Mouse (Mus musculus): ENCODE data around the gene Tmem25. TPM values are rescaled to one million over a fixed set of nuclear protein-coding genes. Genes with fewer than 3 reads are reported as not detected.

The Tmem25 gene
- total and polyA plus RNA-seq, 3 experiments: 0.08 to 0.27 TPM; not detected in 1

DNA sequence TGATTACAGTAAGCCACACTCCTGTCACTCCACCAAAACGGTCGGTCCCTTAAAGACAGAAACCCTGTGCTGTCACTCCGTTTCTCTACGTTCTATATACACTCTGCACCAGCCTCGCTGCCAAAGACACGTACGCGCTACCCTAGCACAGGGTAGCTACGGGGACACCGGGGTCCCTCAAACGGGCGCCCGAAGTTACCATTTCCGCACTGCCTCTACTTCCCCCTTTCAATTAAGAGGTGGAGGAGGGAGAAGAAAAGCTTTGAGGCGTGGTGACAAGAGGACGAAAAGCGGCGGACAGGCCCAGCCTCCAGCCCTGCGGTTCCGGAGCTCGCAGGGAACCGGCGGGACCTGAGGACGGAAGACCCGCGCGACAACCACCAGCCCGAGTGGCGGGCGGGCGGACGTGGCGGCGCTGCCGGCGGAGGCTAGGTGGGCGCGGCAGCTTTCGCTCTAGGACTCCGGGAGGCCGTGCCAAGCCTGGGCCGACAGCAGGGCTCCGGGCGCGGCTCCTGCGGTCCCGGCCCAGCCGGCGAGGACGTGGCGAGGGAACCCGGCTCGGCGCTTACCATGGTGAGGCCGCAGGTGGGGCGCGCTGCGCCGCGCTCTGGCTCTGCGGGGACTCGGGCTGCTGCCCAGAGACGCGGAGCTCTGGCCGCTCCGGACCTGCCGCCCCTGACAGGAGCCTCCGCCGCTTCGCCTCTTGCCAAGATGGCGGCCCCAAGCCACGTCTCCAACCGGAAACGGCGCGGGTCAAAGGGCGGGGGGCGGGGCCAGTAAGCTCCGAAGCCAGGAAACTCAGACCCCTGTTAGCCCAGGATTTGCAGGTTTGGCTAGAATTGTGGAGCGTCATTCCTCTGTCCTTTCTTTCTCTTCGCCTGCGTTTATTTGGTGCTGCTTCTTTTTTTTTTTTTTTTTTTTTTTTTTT is 31.7 kb downstream of the Tmem25 start, which contains the start of the genes Arcn1 and Ift46:
Gene Arcn1 (minus strand): TSS at position 745 of the 928 bp plus-strand sequence.
Gene Ift46 (plus strand): TSS at position 808 of the 928 bp plus-strand sequence.
- ATAC-seq (ENCODE audit: extremely low read depth, insufficient number of reproducible peaks, low FRiP score, poor library complexity, severe bottlenecking): peak; percentile 81
- DNase-seq (ENCODE audit: low spot score): peak; percentile 75
- H3K4me1 ChIP-seq (ENCODE audit: insufficient read depth, low read depth, low read length): peaks cover 22% of the 10 kb centered on the region
- H3K27me3 ChIP-seq (ENCODE audit: insufficient read depth, low read length): no peaks in the 10 kb centered on the region
- H3K4me3 ChIP-seq (ENCODE audit: low read depth, low read length): peak within 1 kb of the TSS; percentile 93
- no peaks in the 10 kb centered on the region for H3K9me3 ChIP-seq (replicated peaks)
- H3K36me3 ChIP-seq (replicated peaks): peaks cover 13% of the 10 kb centered on the region
- TF ChIP-seq POLR2AphosphoS5 (IDR thresholded peaks at IDR 0.05; ENCODE audit: insufficient replicate concordance, low read depth, low read length) (no peak), GATA1 (IDR thresholded peaks at IDR 0.05; ENCODE audit: borderline replicate concordance, low read length) (no peak), CTCF (IDR thresholded peaks at IDR 0.05; ENCODE audit: low read depth, low read length) (no peak), TAL1 (conservative IDR thresholded peaks at IDR 0.05; ENCODE audit: low read depth, low read length) (no peak), GATA2 (IDR thresholded peaks at IDR 0.05; ENCODE audit: borderline replicate concordance, low read depth, low read length) (no peak)

DNA sequence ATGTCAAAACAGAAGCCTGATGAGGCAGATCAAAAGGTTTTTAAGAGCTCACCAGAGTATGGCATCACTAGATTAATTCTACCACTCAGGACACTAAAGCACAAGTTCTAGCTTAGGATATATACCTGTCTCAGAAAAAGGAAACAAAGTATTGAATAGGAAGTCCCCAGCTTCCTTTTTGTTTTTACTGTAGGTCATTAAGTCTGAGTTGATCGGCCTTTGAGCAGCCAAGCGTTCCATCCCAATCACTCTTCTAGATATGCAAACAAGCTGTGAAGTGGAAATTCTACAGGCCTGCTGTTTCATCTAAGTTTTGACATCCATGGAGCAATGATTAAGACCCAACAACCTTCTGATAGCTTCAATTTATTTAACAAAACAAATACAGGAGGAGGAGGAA is 38.2 kb downstream of the Tmem25 start:
- TF ChIP-seq POLR2AphosphoS5 (IDR thresholded peaks at IDR 0.05; ENCODE audit: insufficient replicate concordance, low read depth, low read length) (no peak), GATA1 (IDR thresholded peaks at IDR 0.05; ENCODE audit: borderline replicate concordance, low read length) (no peak), GATA2 (IDR thresholded peaks at IDR 0.05; ENCODE audit: borderline replicate concordance, low read depth, low read length) (no peak), CTCF (IDR thresholded peaks at IDR 0.05; ENCODE audit: low read depth, low read length) (no peak), TAL1 (conservative IDR thresholded peaks at IDR 0.05; ENCODE audit: low read depth, low read length) (no peak)
- Histone ChIP-seq H3K9me3 (replicated peaks) (no peaks in the 10 kb centered on the region), H3K36me3 (replicated peaks) (peaks cover 68% of the 10 kb centered on the region), H3K4me1 (ENCODE audit: insufficient read depth, low read depth, low read length) (peaks cover 18% of the 10 kb centered on the region), H3K27me3 (ENCODE audit: insufficient read depth, low read length) (no peaks in the 10 kb centered on the region), H3K4me3 (ENCODE audit: low read depth, low read length) (no peak overlapping the region)
- ATAC-seq (ENCODE audit: extremely low read depth, insufficient number of reproducible peaks, low FRiP score, poor library complexity, severe bottlenecking): no peak
- DNase-seq (ENCODE audit: low spot score): no peak

DNA sequence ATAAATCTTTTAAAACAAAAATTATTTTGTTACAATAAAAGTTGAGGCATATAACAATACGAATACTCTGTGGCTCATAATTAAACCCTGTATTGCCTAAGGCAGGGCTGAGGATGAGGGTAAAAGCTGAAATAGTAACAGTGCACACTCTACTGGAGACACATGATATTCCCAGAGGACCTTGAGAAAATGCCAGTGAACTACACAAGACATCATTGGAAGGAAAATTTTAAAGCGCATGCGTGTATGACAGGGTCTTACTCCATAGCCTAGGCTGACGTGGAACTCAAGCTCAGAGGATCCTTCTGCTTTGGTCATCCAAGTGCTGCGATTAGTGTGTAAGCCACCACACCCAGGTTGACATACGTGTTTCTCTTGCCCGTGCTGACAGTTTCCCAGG is 50.6 kb downstream of the Tmem25 start:
- peaks cover 91% of the 10 kb centered on the region for H3K36me3 ChIP-seq (replicated peaks)
- no peak overlapping the region for H3K4me3 ChIP-seq (ENCODE audit: low read depth, low read length)
- no peaks in the 10 kb centered on the region for H3K9me3 ChIP-seq (replicated peaks)

DNA sequence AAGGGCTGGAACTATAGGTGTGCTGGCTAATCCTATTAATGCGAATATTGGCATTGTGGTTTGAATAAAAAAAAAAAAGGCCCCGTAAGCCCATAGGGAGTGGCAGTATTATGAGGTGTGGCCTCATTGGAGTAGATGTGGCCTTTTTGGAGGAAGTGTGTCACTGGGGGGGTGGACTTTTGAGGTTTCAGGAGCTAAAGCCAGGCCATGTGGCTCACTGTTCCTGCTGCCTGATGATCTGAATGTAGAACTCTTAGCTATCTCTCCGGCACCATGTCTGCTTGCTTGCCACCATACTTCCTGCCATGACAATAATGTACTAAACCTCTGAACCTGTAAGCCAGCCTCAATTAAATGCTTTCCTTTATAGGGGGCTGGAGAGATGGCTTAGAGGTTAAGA is 51.8 kb downstream of the Tmem25 start:
- Histone ChIP-seq H3K4me1 (ENCODE audit: insufficient read depth, low read depth, low read length) (no peaks in the 10 kb centered on the region; the same call in 1 of the 2 replicates), H3K36me3 (replicated peaks) (peaks cover 87% of the 10 kb centered on the region), H3K9me3 (replicated peaks) (no peaks in the 10 kb centered on the region), H3K4me3 (ENCODE audit: low read depth, low read length) (no peak overlapping the region), H3K27me3 (ENCODE audit: insufficient read depth, low read length) (no peaks in the 10 kb centered on the region)
- no peak for DNase-seq (ENCODE audit: low spot score)
- no peak for ATAC-seq (ENCODE audit: extremely low read depth, insufficient number of reproducible peaks, low FRiP score, poor library complexity, severe bottlenecking)
- no peak for TF ChIP-seq GATA1 (IDR thresholded peaks at IDR 0.05; ENCODE audit: borderline replicate concordance, low read length)
- no peak for TF ChIP-seq POLR2AphosphoS5 (IDR thresholded peaks at IDR 0.05; ENCODE audit: insufficient replicate concordance, low read depth, low read length)
- TF ChIP-seq GATA2 (IDR thresholded peaks at IDR 0.05; ENCODE audit: borderline replicate concordance, low read depth, low read length): no peak
- no peak for TF ChIP-seq TAL1 (conservative IDR thresholded peaks at IDR 0.05; ENCODE audit: low read depth, low read length)
- no peak for TF ChIP-seq CTCF (IDR thresholded peaks at IDR 0.05; ENCODE audit: low read depth, low read length)

More for the DNA sequence above, 50.6 kb downstream of the Tmem25 start:
- no peak for TF ChIP-seq TAL1 (conservative IDR thresholded peaks at IDR 0.05; ENCODE audit: low read depth, low read length)
- TF ChIP-seq CTCF (IDR thresholded peaks at IDR 0.05; ENCODE audit: low read depth, low read length): no peak
- no peak for TF ChIP-seq POLR2AphosphoS5 (IDR thresholded peaks at IDR 0.05; ENCODE audit: insufficient replicate concordance, low read depth, low read length)
- TF ChIP-seq GATA1 (IDR thresholded peaks at IDR 0.05; ENCODE audit: borderline replicate concordance, low read length): no peak
- TF ChIP-seq GATA2 (IDR thresholded peaks at IDR 0.05; ENCODE audit: borderline replicate concordance, low read depth, low read length): no peak
- H3K27me3 ChIP-seq (ENCODE audit: insufficient read depth, low read length): no peaks in the 10 kb centered on the region
- ATAC-seq (ENCODE audit: extremely low read depth, insufficient number of reproducible peaks, low FRiP score, poor library complexity, severe bottlenecking) (no peak), DNase-seq (ENCODE audit: low spot score) (no peak)
- no peaks in the 10 kb centered on the region; the same call in 1 of the 2 replicates for H3K4me1 ChIP-seq (ENCODE audit: insufficient read depth, low read depth, low read length)

DNA sequence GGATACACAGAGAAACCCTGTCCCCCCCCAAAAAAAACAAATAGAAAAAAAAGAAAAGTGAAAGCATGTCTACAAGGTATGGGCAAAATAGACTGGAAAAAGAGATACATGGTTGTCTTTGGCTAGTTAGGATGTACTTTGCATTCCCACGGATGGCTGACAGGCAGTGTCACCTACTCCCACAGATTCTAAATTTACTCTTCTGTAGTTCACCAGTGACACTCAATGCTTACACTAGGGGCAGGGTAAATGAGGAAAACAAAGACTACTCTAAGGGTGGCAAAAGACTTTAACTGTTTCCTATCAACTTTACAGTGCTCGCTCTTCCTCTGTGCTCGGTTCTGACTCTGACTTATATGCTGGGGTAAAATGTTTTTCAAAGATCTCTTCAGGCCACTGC is 52.4 kb downstream of the Tmem25 start:
- Histone ChIP-seq H3K9me3 (replicated peaks) (no peaks in the 10 kb centered on the region), H3K27me3 (ENCODE audit: insufficient read depth, low read length) (no peaks in the 10 kb centered on the region), H3K36me3 (replicated peaks) (peaks cover 84% of the 10 kb centered on the region), H3K4me3 (ENCODE audit: low read depth, low read length) (no peak overlapping the region), H3K4me1 (ENCODE audit: insufficient read depth, low read depth, low read length) (no peaks in the 10 kb centered on the region; the same call in 1 of the 2 replicates)
- DNase-seq (ENCODE audit: low spot score) (no peak), ATAC-seq (ENCODE audit: extremely low read depth, insufficient number of reproducible peaks, low FRiP score, poor library complexity, severe bottlenecking) (no peak)
- TF ChIP-seq CTCF (IDR thresholded peaks at IDR 0.05; ENCODE audit: low read depth, low read length): no peak
- no peak for TF ChIP-seq TAL1 (conservative IDR thresholded peaks at IDR 0.05; ENCODE audit: low read depth, low read length)
- no peak for TF ChIP-seq POLR2AphosphoS5 (IDR thresholded peaks at IDR 0.05; ENCODE audit: insufficient replicate concordance, low read depth, low read length)
- no peak for TF ChIP-seq GATA2 (IDR thresholded peaks at IDR 0.05; ENCODE audit: borderline replicate concordance, low read depth, low read length)
- TF ChIP-seq GATA1 (IDR thresholded peaks at IDR 0.05; ENCODE audit: borderline replicate concordance, low read length): no peak

GRCm38 (mm10) chr9:44745371-44745770 is 53.7 kb downstream of the Tmem25 start:
- ATAC-seq (ENCODE audit: extremely low read depth, insufficient number of reproducible peaks, low FRiP score, poor library complexity, severe bottlenecking) (no peak), DNase-seq (ENCODE audit: low spot score) (no peak)
- Histone ChIP-seq H3K27me3 (ENCODE audit: insufficient read depth, low read length) (no peaks in the 10 kb centered on the region), H3K4me3 (ENCODE audit: low read depth, low read length) (no peak overlapping the region), H3K36me3 (replicated peaks) (peaks cover 79% of the 10 kb centered on the region), H3K4me1 (ENCODE audit: insufficient read depth, low read depth, low read length) (no peaks in the 10 kb centered on the region; the same call in 1 of the 2 replicates), H3K9me3 (replicated peaks) (no peaks in the 10 kb centered on the region)
- TF ChIP-seq GATA2 (IDR thresholded peaks at IDR 0.05; ENCODE audit: borderline replicate concordance, low read depth, low read length) (no peak), CTCF (IDR thresholded peaks at IDR 0.05; ENCODE audit: low read depth, low read length) (no peak), TAL1 (conservative IDR thresholded peaks at IDR 0.05; ENCODE audit: low read depth, low read length) (no peak), GATA1 (IDR thresholded peaks at IDR 0.05; ENCODE audit: borderline replicate concordance, low read length) (no peak), POLR2AphosphoS5 (IDR thresholded peaks at IDR 0.05; ENCODE audit: insufficient replicate concordance, low read depth, low read length) (no peak)

Other genes with a start within 250 kb of the Tmem25 start
- not detected in 2 replicates for gene Cxcr5, start 237.4 kb downstream of the Tmem25 start, total RNA-seq (2014; fragmentation: Nextera tagmentation)
- gene Cxcr5, start 237.4 kb downstream of the Tmem25 start, total RNA-seq (2017): 0.06 and 0.22 TPM in 2 replicates
- not detected in 2 replicates for gene Cxcr5, start 237.4 kb downstream of the Tmem25 start, polyA plus RNA-seq (2012)
- gene Ddx6, start 194.4 kb downstream of the Tmem25 start, total RNA-seq (2014; fragmentation: Nextera tagmentation): 74.7 and 88.2 TPM in 2 replicates
- gene Ddx6, start 194.4 kb downstream of the Tmem25 start, total RNA-seq (2017): 49.9 and 54.5 TPM in 2 replicates
- 21.7 and 23.2 TPM in 2 replicates for gene Ddx6, start 194.4 kb downstream of the Tmem25 start, polyA plus RNA-seq (2012)
- gene Treh, start 126.1 kb downstream of the Tmem25 start, total RNA-seq (2014; fragmentation: Nextera tagmentation): not detected in 2 replicates
- not detected in 2 replicates for gene Treh, start 126.1 kb downstream of the Tmem25 start, total RNA-seq (2017)
- not detected in 2 replicates for gene Treh, start 126.1 kb downstream of the Tmem25 start, polyA plus RNA-seq (2012)
- 2.6 and 4.0 TPM in 2 replicates for gene Phldb1, start 64.1 kb downstream of the Tmem25 start, total RNA-seq (2014; fragmentation: Nextera tagmentation)
- gene Phldb1, start 64.1 kb downstream of the Tmem25 start, total RNA-seq (2017): 6.4 and 7.4 TPM in 2 replicates
- gene Phldb1, start 64.1 kb downstream of the Tmem25 start, polyA plus RNA-seq (2012): 8.1 and 8.8 TPM in 2 replicates
- 239 and 270 TPM in 2 replicates for gene Arcn1, start 31.5 kb downstream of the Tmem25 start, total RNA-seq (2014; fragmentation: Nextera tagmentation)
- 124 and 134 TPM in 2 replicates for gene Arcn1, start 31.5 kb downstream of the Tmem25 start, total RNA-seq (2017)
- 14.5 and 16.7 TPM in 2 replicates for gene Arcn1, start 31.5 kb downstream of the Tmem25 start, polyA plus RNA-seq (2012)
- 78.2 and 90.8 TPM in 2 replicates for gene Ift46, start 31.4 kb downstream of the Tmem25 start, total RNA-seq (2014; fragmentation: Nextera tagmentation)
- gene Ift46, start 31.4 kb downstream of the Tmem25 start, total RNA-seq (2017): 32.5 and 32.8 TPM in 2 replicates
- gene Ift46, start 31.4 kb downstream of the Tmem25 start, polyA plus RNA-seq (2012): 1.6 and 1.8 TPM in 2 replicates
- not detected in 2 replicates for gene Ttc36, start 3.8 kb upstream of the Tmem25 start, total RNA-seq (2014; fragmentation: Nextera tagmentation)
- 0.76 TPM in 1 of 2 replicates, not detected in the other for gene Ttc36, start 3.8 kb upstream of the Tmem25 start, total RNA-seq (2017)
- 0.31 and 0.38 TPM in 2 replicates for gene Ttc36, start 3.8 kb upstream of the Tmem25 start, polyA plus RNA-seq (2012)
- gene Kmt2a, start 82.0 kb upstream of the Tmem25 start, total RNA-seq (2014; fragmentation: Nextera tagmentation): 143 TPM in 2 replicates
- gene Kmt2a, start 82.0 kb upstream of the Tmem25 start, total RNA-seq (2017): 5.9 and 6.3 TPM in 2 replicates
- 8.9 and 10.0 TPM in 2 replicates for gene Kmt2a, start 82.0 kb upstream of the Tmem25 start, polyA plus RNA-seq (2012)
- 68.9 and 73.1 TPM in 2 replicates for gene Atp5l, start 121.4 kb upstream of the Tmem25 start, total RNA-seq (2014; fragmentation: Nextera tagmentation)
- 130 and 149 TPM in 2 replicates for gene Atp5l, start 121.4 kb upstream of the Tmem25 start, total RNA-seq (2017)
- 32.8 and 41.5 TPM in 2 replicates for gene Atp5l, start 121.4 kb upstream of the Tmem25 start, polyA plus RNA-seq (2012)
- gene Ube4a, start 166.3 kb upstream of the Tmem25 start, total RNA-seq (2014; fragmentation: Nextera tagmentation): 79.8 and 80.2 TPM in 2 replicates
- gene Ube4a, start 166.3 kb upstream of the Tmem25 start, total RNA-seq (2017): 38.3 and 59.6 TPM in 2 replicates
- 2.3 and 2.6 TPM in 2 replicates for gene Ube4a, start 166.3 kb upstream of the Tmem25 start, polyA plus RNA-seq (2012)
- gene Cd3g, start 181.1 kb upstream of the Tmem25 start, total RNA-seq (2014; fragmentation: Nextera tagmentation): not detected in 2 replicates
- gene Cd3g, start 181.1 kb upstream of the Tmem25 start, total RNA-seq (2017): 0.22 and 0.29 TPM in 2 replicates
- gene Cd3g, start 181.1 kb upstream of the Tmem25 start, polyA plus RNA-seq (2012): 0.10 TPM in 1 of 2 replicates, not detected in the other
- gene Cd3d, start 182.5 kb upstream of the Tmem25 start, total RNA-seq (2014; fragmentation: Nextera tagmentation): not detected in 2 replicates
- not detected in 2 replicates for gene Cd3d, start 182.5 kb upstream of the Tmem25 start, total RNA-seq (2017)
- gene Cd3d, start 182.5 kb upstream of the Tmem25 start, polyA plus RNA-seq (2012): not detected in 2 replicates
- gene Cd3e, start 210.3 kb upstream of the Tmem25 start, total RNA-seq (2014; fragmentation: Nextera tagmentation): not detected in 2 replicates
- 0.06 and 0.16 TPM in 2 replicates for gene Cd3e, start 210.3 kb upstream of the Tmem25 start, total RNA-seq (2017)
- gene Cd3e, start 210.3 kb upstream of the Tmem25 start, polyA plus RNA-seq (2012): not detected in 2 replicates
- gene Mpzl2, start 240.5 kb upstream of the Tmem25 start, total RNA-seq (2014; fragmentation: Nextera tagmentation): 0.44 and 1.4 TPM in 2 replicates
- 0.17 TPM in 1 of 2 replicates, not detected in the other for gene Mpzl2, start 240.5 kb upstream of the Tmem25 start, total RNA-seq (2017)
- gene Mpzl2, start 240.5 kb upstream of the Tmem25 start, polyA plus RNA-seq (2012): not detected in 2 replicates

Measured in G1E (cell line).